Mouse (Mus musculus) CH12.LX (cell line): ENCODE data around the gene Scel. TPM values are rescaled to one million over a fixed set of nuclear protein-coding genes. Genes with fewer than 3 reads are reported as not detected.

Source experiments
- DNase-seq: peaks from one replicate; pipeline ENCODE4 v3.0.0-alpha.2; 2013; ENCODE audit errors: extremely low read depth
- H3K27ac ChIP-seq: 2 replicates; pipeline ENCODE4 v1.5.1; 2012; ENCODE audit warnings: low read depth, mild to moderate bottlenecking, control low read depth, moderate library complexity; ENCODE audit not compliant: insufficient read depth
- H3K27me3 ChIP-seq: replicated peaks from 2 replicates; pipeline ENCODE3; 2012; ENCODE audit warnings: inconsistent platforms
- H3K36me3 ChIP-seq, 2 experiments: replicated peaks in 1 of 2; 2 replicates each; pipeline versions ENCODE3 to v1.6.1; 2012; ENCODE audit warnings: inconsistent platforms in 1 of 2, low read length in 1 of 2, mild to moderate bottlenecking in 1 of 2, mixed read lengths in 1 of 2, moderate library complexity in 1 of 2; ENCODE audit not compliant: control insufficient read depth in 1 of 2, insufficient read depth in 1 of 2
- H3K4me1 ChIP-seq, 2 experiments: 2 replicates each; pipeline ENCODE4 v1.6.1; 2012; ENCODE audit warnings: inconsistent platforms in 1 of 2, moderate library complexity in 1 of 2; ENCODE audit not compliant: insufficient read depth in 2 of 2, control insufficient read depth in 1 of 2
- H3K4me2 ChIP-seq: 2 replicates; pipeline ENCODE4 v1.6.1; 2012; ENCODE audit warnings: low read depth, mild to moderate bottlenecking, control low read depth; ENCODE audit not compliant: poor library complexity, insufficient read depth, severe bottlenecking
- H3K4me3 ChIP-seq, 3 experiments: fragments of 150-350 bp in 1 of 3; sonication (generic) in 1 of 3; replicated peaks in 1 of 3; 2 replicates each; pipeline versions ENCODE3 to v1.5.1; 2011 to 2012; ENCODE audit warnings: low read depth in 2 of 3, low read length in 2 of 3, mild to moderate bottlenecking in 2 of 3, moderate library complexity in 2 of 3, control low read depth in 1 of 3, improper control_type of control experiment in 1 of 3, inconsistent platforms in 1 of 3, mixed read lengths in 1 of 3; ENCODE audit not compliant: poor library complexity in 1 of 3
- H3K79me2 ChIP-seq: replicated peaks from 2 replicates; pipeline ENCODE4 v1.6.1; 2012; ENCODE audit warnings: mild to moderate bottlenecking, moderate library complexity; ENCODE audit not compliant: control insufficient read depth, poor library complexity, insufficient read depth, severe bottlenecking; ENCODE audit errors: extremely low read depth
- H3K9ac ChIP-seq: 2 replicates; pipeline ENCODE4 v1.6.1; 2012; ENCODE audit warnings: low read depth, mild to moderate bottlenecking, control low read depth, moderate library complexity; ENCODE audit not compliant: insufficient read depth
- H3K9me3 ChIP-seq: replicated peaks from 2 replicates; pipeline ENCODE3; 2012; ENCODE audit warnings: low read length, inconsistent platforms, mixed read lengths
- CTCF ChIP-seq, 2 experiments: IDR thresholded peaks in 1 of 2; conservative IDR thresholded peaks in 1 of 2; 2 replicates each; pipeline ENCODE4 v1.5.1; 2011 to 2012; ENCODE audit warnings: low read depth in 2 of 2, low read length in 2 of 2, improper control_type of control experiment in 1 of 2, inconsistent platforms in 1 of 2, mild to moderate bottlenecking in 1 of 2, moderate library complexity in 1 of 2
- E2F4 ChIP-seq: IDR thresholded peaks from 2 replicates; pipeline ENCODE4 v1.6.1; 2011; ENCODE audit warnings: low read depth, low read length, improper control_type of control experiment; ENCODE audit not compliant: insufficient replicate concordance
- EP300 ChIP-seq: IDR thresholded peaks from 2 replicates; pipeline ENCODE4 v1.6.1; 2011; ENCODE audit warnings: low read length, improper control_type of control experiment
- HCFC1 ChIP-seq: IDR thresholded peaks from 2 replicates; pipeline ENCODE4 v1.6.1; 2012; ENCODE audit warnings: low read depth, mild to moderate bottlenecking, inconsistent platforms, low read length, improper control_type of control experiment
- IRF4 ChIP-seq: IDR thresholded peaks from 2 replicates; pipeline ENCODE4 v1.6.1; 2014; ENCODE audit warnings: low read depth, mild to moderate bottlenecking, inconsistent platforms, low read length, improper control_type of control experiment
- JUN ChIP-seq: IDR thresholded peaks from 2 replicates; pipeline ENCODE4 v1.6.1; 2011; ENCODE audit warnings: low read depth, mild to moderate bottlenecking, low read length, improper control_type of control experiment, moderate library complexity; ENCODE audit not compliant: insufficient read depth
- JUND ChIP-seq: conservative IDR thresholded peaks from 2 replicates; pipeline ENCODE4 v1.6.1; 2011; ENCODE audit warnings: low read depth, low read length, improper control_type of control experiment
- MAFK ChIP-seq: IDR thresholded peaks from 2 replicates; pipeline ENCODE4 v1.6.1; 2011; ENCODE audit warnings: low read length, improper control_type of control experiment; ENCODE audit not compliant: insufficient replicate concordance
- MAZ ChIP-seq: IDR thresholded peaks from 2 replicates; pipeline ENCODE4 v1.6.1; 2012; ENCODE audit warnings: low read depth, mild to moderate bottlenecking, inconsistent platforms, low read length, improper control_type of control experiment, moderate library complexity
- MYC ChIP-seq: IDR thresholded peaks from 2 replicates; pipeline ENCODE4 v1.6.1; 2011; ENCODE audit warnings: low read depth, mild to moderate bottlenecking, improper control_type of control experiment, low read length
- NELFE ChIP-seq: IDR thresholded peaks from 2 replicates; pipeline ENCODE4 v1.6.1; 2011; ENCODE audit warnings: low read depth, low read length, improper control_type of control experiment
- NRF1 ChIP-seq: IDR thresholded peaks from 2 replicates; pipeline ENCODE4 v1.6.1; 2014; ENCODE audit warnings: low read depth, mild to moderate bottlenecking, inconsistent platforms, low read length, improper control_type of control experiment, moderate library complexity
- PAX5 ChIP-seq: IDR thresholded peaks from 2 replicates; pipeline ENCODE4 v1.6.1; 2012; ENCODE audit warnings: low read length, inconsistent platforms, mixed read lengths
- POLR2A ChIP-seq: IDR thresholded peaks from 2 replicates; pipeline ENCODE4 v1.6.1; 2011; ENCODE audit warnings: low read depth, mild to moderate bottlenecking, improper control_type of control experiment, low read length
- POLR2AphosphoS2 ChIP-seq: IDR thresholded peaks from 2 replicates; pipeline ENCODE4 v1.6.1; 2011; ENCODE audit warnings: low read depth, low read length, improper control_type of control experiment
- RAD21 ChIP-seq: IDR thresholded peaks from 2 replicates; pipeline ENCODE4 v1.6.1; 2011; ENCODE audit warnings: low read depth, mild to moderate bottlenecking, low read length, improper control_type of control experiment, moderate library complexity
- SMC3 ChIP-seq: IDR thresholded peaks from 2 replicates; pipeline ENCODE4 v1.6.1; 2011; ENCODE audit warnings: low read depth, low read length, improper control_type of control experiment
- TBP ChIP-seq: conservative IDR thresholded peaks from 2 replicates; pipeline ENCODE4 v1.6.1; 2011; ENCODE audit warnings: low read depth, low read length, improper control_type of control experiment
- UBTF ChIP-seq: IDR thresholded peaks from 2 replicates; pipeline ENCODE4 v1.6.1; 2012; ENCODE audit warnings: low read depth, mild to moderate bottlenecking, inconsistent platforms, low read length, improper control_type of control experiment, moderate library complexity
- USF1 ChIP-seq: IDR thresholded peaks from 2 replicates; pipeline ENCODE4 v1.6.1; 2014; ENCODE audit warnings: low read depth, mild to moderate bottlenecking, inconsistent platforms, low read length, improper control_type of control experiment
- ZKSCAN1 ChIP-seq: IDR thresholded peaks from 2 replicates; pipeline ENCODE4 v1.6.1; 2012; ENCODE audit warnings: low read depth, inconsistent platforms, low read length, improper control_type of control experiment, borderline replicate concordance
- ZNF384 ChIP-seq: IDR thresholded peaks from 2 replicates; pipeline ENCODE4 v1.6.1; 2012; ENCODE audit warnings: low read depth, low read length, improper control_type of control experiment, inconsistent platforms
- dilution Hi-C: fragments of 300-500 bp; cut with MboI; formaldehyde crosslinking; loops from 2 replicates; pipeline ENCODE4 v1.14.3; 2020; ENCODE audit warnings: low sequenced_read_pairs; ENCODE audit not compliant: extremely low pct_unique_long_range_greater_than_20kb, extremely low pct_ligation_motif_present
- in situ Hi-C: fragments of 300-500 bp; cut with MboI; formaldehyde crosslinking; loops from 3 replicates; pipeline ENCODE4 v1.14.3; 2019; ENCODE audit warnings: low sequenced_read_pairs, low pct_ligation_motif_present, low pct_unique_long_range_greater_than_20kb, mixed read lengths
- polyA plus RNA-seq: library from polyadenylated mRNA; unstranded; fragments of >175 nt; gene quantifications from 2 replicates; pipeline ENCODE4 v1.2.1, GENCODE M21; 2012; ENCODE audit warnings: low read depth; ENCODE audit not compliant: insufficient read length
- total RNA-seq, 2 experiments: library from RNA; depleted of rRNA; stranded (reverse); fragments of 300-350 nt in 1 of 2; fragments of >200 nt in 1 of 2; gene quantifications; 2 replicates each; pipeline ENCODE4 v1.2.3; 2012 to 2014

The Scel gene
- total and polyA plus RNA-seq, 3 experiments = 0.04 to 0.31 (median 0.31) TPM

- Histone ChIP-seq H3K9ac (no peak overlapping the region), H3K9me3 (peaks cover 3% of the 10 kb centered on the region), H3K4me1 (no peaks in the 10 kb centered on the region), H3K27me3 (no peaks in the 10 kb centered on the region), H3K79me2 (no peaks in the 10 kb centered on the region), H3K27ac (no peak overlapping the region), H3K4me2 (no peak overlapping the region; the same call in 1 of the 2 replicates), H3K36me3 (no peaks in the 10 kb centered on the region), H3K4me3 (no peak overlapping the region)
- TF ChIP-seq POLR2A = no peak
- no peak for TF ChIP-seq NRF1
- TF ChIP-seq HCFC1 = no peak
- TF ChIP-seq JUND = no peak
- TF ChIP-seq UBTF = no peak
- peak; percentile 92 for TF ChIP-seq RAD21
- TF ChIP-seq TBP = no peak
- TF ChIP-seq NELFE = no peak
- TF ChIP-seq MAFK = no peak
- no peak for TF ChIP-seq USF1
- TF ChIP-seq MYC = no peak
- no peak for TF ChIP-seq EP300
- TF ChIP-seq CTCF (conservative IDR thresholded peaks at IDR 0.05 in 1 of 2, IDR thresholded peaks at IDR 0.05 in 1 of 2; ENCODE audit: low read depth in 2 of 2, low read length in 2 of 2) = peak; percentile 38 to 83
- TF ChIP-seq JUN = no peak
- peak; percentile 61 for TF ChIP-seq SMC3
- TF ChIP-seq POLR2AphosphoS2 = no peak
- TF ChIP-seq ZKSCAN1 = no peak
- no peak for TF ChIP-seq MAZ
- no peak for TF ChIP-seq IRF4
- TF ChIP-seq PAX5 = no peak
- no peak for TF ChIP-seq E2F4
- in situ Hi-C loops = loop anchor here (5.0 kb wide), 1 partner anchor 470 kb away; no protein-coding TSS in a partner anchor
- DNase-seq = peak; percentile 56
- dilution Hi-C loops = no loop called here
Observed at GRCm38 (mm10) chr14:103537355-103538056, 24.4 kb downstream of the Scel start.

GRCm38 (mm10) chr14:103539796-103540195 is 26.7 kb downstream of the Scel start:
- H3K79me2 ChIP-seq = no peaks in the 10 kb centered on the region
- no peaks in the 10 kb centered on the region for H3K36me3 ChIP-seq
- H3K27me3 ChIP-seq = no peaks in the 10 kb centered on the region
- H3K9ac ChIP-seq = no peak overlapping the region
- peak; percentile 45 for DNase-seq
- no peaks in the 10 kb centered on the region for H3K4me1 ChIP-seq
- in situ Hi-C loops (loop anchor here (5.0 kb wide), 1 partner anchor 472 kb away; no protein-coding TSS in a partner anchor), dilution Hi-C loops (no loop called here)
- H3K4me3 ChIP-seq = no peak overlapping the region
- no peak overlapping the region for H3K4me2 ChIP-seq
- H3K9me3 ChIP-seq = peaks cover 3% of the 10 kb centered on the region
- TF ChIP-seq CTCF (conservative IDR thresholded peaks at IDR 0.05 in 1 of 2, IDR thresholded peaks at IDR 0.05 in 1 of 2; ENCODE audit: low read depth in 2 of 2, low read length in 2 of 2) (peak in 1 of 2 experiments; percentile 56; a peak in 2 of 4 replicates), RAD21 (peak; percentile 49), SMC3 (peak; percentile 18), ZNF384 (no peak)
- H3K27ac ChIP-seq = no peak overlapping the region
